Mouse (Mus musculus) ES-E14 (cell line): ENCODE results near the gene Smagp.

Source experiments
- HCFC1 ChIP-seq: IDR thresholded peaks from 2 replicates; pipeline ENCODE4 v1.6.1; 2012; ENCODE audit warnings: low read length, inconsistent platforms, borderline replicate concordance; ENCODE audit not compliant: insufficient read depth
- MAFK ChIP-seq: IDR thresholded peaks from 2 replicates; pipeline ENCODE4 v1.6.1; 2014; ENCODE audit warnings: mild to moderate bottlenecking, low read depth, low read length, inconsistent platforms; ENCODE audit not compliant: insufficient read depth

GRCm38 (mm10) chr15:100670004-100670403 lies 33.3 kb upstream of the Smagp start:
- TF ChIP-seq HCFC1 (no peak), MAFK (no peak)
